Mouse (Mus musculus): ENCODE measurements around the gene Ccdc85b. TPM values are rescaled to one million over a fixed set of nuclear protein-coding genes. Genes with fewer than 3 reads are reported as not detected.

Gene Ccdc85b
- total and polyA plus RNA-seq, 3 experiments = 3.6 to 7.6 TPM; not detected in 1

DNA sequence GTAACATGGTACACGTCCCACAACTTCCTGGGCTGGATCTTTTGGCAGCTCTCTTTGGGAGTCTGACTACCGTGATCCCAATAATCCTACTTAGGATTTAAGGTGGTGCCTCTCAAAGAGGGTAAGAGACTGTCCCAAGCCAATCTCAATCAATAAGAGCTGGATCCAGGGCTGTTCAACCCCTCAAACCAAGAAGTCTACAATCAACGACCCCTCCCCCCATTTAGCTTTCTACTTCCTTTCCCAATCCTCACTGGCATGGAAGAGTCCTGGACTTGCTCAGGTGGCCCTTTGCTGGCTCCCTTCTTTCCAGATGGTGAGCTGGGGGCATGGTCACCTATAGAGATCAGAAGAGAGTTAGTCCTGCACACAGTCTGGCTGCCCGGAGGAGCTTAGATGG, 29.1 kb upstream of the Ccdc85b start:
- Histone ChIP-seq H3K36me3 (ENCODE audit: control insufficient read depth in 1 of 2, insufficient read depth in 2 of 2, low read length in 2 of 2) (peaks cover 0 to 3% of the 10 kb centered on the region in 2 experiments; a peak in 2 of 4 replicates), H3K9ac (ENCODE audit: control insufficient read depth, low read depth, low read length, poor library complexity, severe bottlenecking) (no peak overlapping the region; the same call in 1 of the 2 replicates)
- TF ChIP-seq ELF1 (IDR thresholded peaks at IDR 0.05; ENCODE audit: low read depth, low read length) (no peak), CHD2 (IDR thresholded peaks at IDR 0.05; ENCODE audit: low read length) (no peak), MEF2A (IDR thresholded peaks at IDR 0.05; ENCODE audit: extremely low read depth, insufficient replicate concordance, low read depth, low read length, poor library complexity, severe bottlenecking) (no peak), ZC3H11A (IDR thresholded peaks at IDR 0.05; ENCODE audit: low read depth, low read length) (no peak), RAD21 (IDR thresholded peaks at IDR 0.05; ENCODE audit: low read depth, low read length) (no peak), NELFE (IDR thresholded peaks at IDR 0.05; ENCODE audit: low read depth, low read length) (no peak), SMC3 (IDR thresholded peaks at IDR 0.05; ENCODE audit: low read depth, low read length) (no peak), ZNF384 (IDR thresholded peaks at IDR 0.05; ENCODE audit: low read depth, low read length) (no peak), CHD1 (IDR thresholded peaks at IDR 0.05; ENCODE audit: low read depth, low read length) (no peak)

DNA sequence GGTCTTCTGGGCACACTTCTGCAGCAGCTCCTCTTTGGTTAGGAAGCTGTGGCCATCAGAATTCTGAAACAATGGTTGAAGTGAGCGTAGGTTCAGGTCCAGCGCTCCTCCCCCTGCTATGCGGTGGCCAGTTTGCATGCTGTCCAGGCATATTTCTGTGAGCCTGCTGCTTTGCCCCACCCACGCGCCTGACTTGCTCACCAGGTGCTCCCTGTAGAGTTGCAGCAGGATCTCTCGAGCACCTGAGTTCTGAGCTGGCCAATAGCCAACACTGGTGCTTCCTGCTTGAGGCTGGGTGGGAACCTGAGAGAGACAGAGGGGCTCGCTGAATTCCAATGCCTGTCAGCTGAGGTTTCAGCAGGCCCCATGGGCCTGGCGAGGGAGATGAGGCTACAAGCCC, 28.6 kb upstream of the Ccdc85b start:
- Histone ChIP-seq H3K36me3 (ENCODE audit: control insufficient read depth in 1 of 2, insufficient read depth in 2 of 2, low read length in 2 of 2) (0 out of 4 replicates have a peak, but pooled peaks cover 0 to 2% of the 10 kb centered on the region in 2 experiments), H3K4me1 (ENCODE audit: control insufficient read depth in 1 of 2, insufficient read depth in 2 of 2, low read length in 2 of 2) (peaks cover 0 to 12% of the 10 kb centered on the region in 2 experiments; a peak in 2 of 4 replicates), H3K4me3 (ENCODE audit: control insufficient read depth in 1 of 2, insufficient read depth in 1 of 2, low read depth in 2 of 2, low read length in 2 of 2) (no peak overlapping the region), H3K27ac (ENCODE audit: control insufficient read depth, low read depth, low read length) (no peak overlapping the region), H3K9ac (ENCODE audit: control insufficient read depth, low read depth, low read length, poor library complexity, severe bottlenecking) (no peak overlapping the region), H3K79me2 (ENCODE audit: control insufficient read depth, insufficient read depth, low read length, poor library complexity) (peaks cover 11% of the 10 kb centered on the region), H3K27me3 (ENCODE audit: control insufficient read depth in 1 of 2, insufficient read depth in 2 of 2, low read length in 2 of 2) (no peaks in the 10 kb centered on the region), H3K9me3 (replicated peaks; ENCODE audit: insufficient read depth, low read length) (no peaks in the 10 kb centered on the region)
- no peak for TF ChIP-seq TBP (IDR thresholded peaks at IDR 0.05; ENCODE audit: low read depth, low read length)
- TF ChIP-seq POLR2AphosphoS5 (IDR thresholded peaks at IDR 0.05; ENCODE audit: borderline replicate concordance, low read depth, low read length) = no peak
- DNase-seq (ENCODE audit: low read depth, low spot score) = no peak

More for the DNA sequence above, 29.1 kb upstream of the Ccdc85b start:
- no peaks in the 10 kb centered on the region for H3K9me3 ChIP-seq (replicated peaks; ENCODE audit: insufficient read depth, low read length)
- no peak for DNase-seq (ENCODE audit: low read depth, low spot score)
- no peaks in the 10 kb centered on the region for H3K27me3 ChIP-seq (ENCODE audit: control insufficient read depth in 1 of 2, insufficient read depth in 2 of 2, low read length in 2 of 2)
- H3K79me2 ChIP-seq (ENCODE audit: control insufficient read depth, insufficient read depth, low read length, poor library complexity) = peaks cover 16% of the 10 kb centered on the region
- peaks cover 0 to 12% of the 10 kb centered on the region in 2 experiments; a peak in 2 of 4 replicates for H3K4me1 ChIP-seq (ENCODE audit: control insufficient read depth in 1 of 2, insufficient read depth in 2 of 2, low read length in 2 of 2)
- no peak overlapping the region for H3K27ac ChIP-seq (ENCODE audit: control insufficient read depth, low read depth, low read length)
- no peak overlapping the region for H3K4me3 ChIP-seq (ENCODE audit: control insufficient read depth in 1 of 2, insufficient read depth in 1 of 2, low read depth in 2 of 2, low read length in 2 of 2)

DNA sequence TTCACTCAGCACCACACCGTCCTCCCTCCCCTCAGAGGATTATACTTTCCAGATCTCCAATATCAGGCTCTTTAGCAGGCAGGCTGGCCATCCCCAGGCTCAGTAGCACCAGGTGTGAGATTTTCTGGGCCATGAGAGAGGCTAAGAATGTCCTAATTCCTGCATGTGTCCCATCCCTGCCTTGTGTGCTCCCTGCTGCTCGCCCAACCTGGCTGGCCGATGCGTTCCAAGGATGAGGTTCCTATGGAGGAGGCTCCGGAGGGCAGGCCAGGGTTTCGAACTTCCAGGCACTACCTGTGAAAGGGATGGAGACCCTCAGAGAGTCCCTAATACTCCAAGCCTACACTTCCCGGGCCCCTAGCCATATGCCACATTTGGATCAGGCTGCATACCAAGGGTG, 28.1 kb upstream of the Ccdc85b start:
- no peak for TF ChIP-seq CTCF (IDR thresholded peaks at IDR 0.05 in 2 of 3, conservative IDR thresholded peaks at IDR 0.05 in 1 of 3; ENCODE audit: control insufficient read depth in 1 of 3, insufficient read depth in 1 of 3, low read depth in 2 of 3, low read length in 3 of 3, poor library complexity in 1 of 3, severe bottlenecking in 1 of 3)
- no peak for TF ChIP-seq ZC3H11A (IDR thresholded peaks at IDR 0.05; ENCODE audit: low read depth, low read length)
- no peak for TF ChIP-seq POLR2AphosphoS2 (IDR thresholded peaks at IDR 0.05; ENCODE audit: low read length)
- TF ChIP-seq E2F4 (IDR thresholded peaks at IDR 0.05; ENCODE audit: borderline replicate concordance, low read depth, low read length) = no peak
- no peak for TF ChIP-seq JUND (IDR thresholded peaks at IDR 0.05; ENCODE audit: low read depth, low read length)
- TF ChIP-seq TAL1 (IDR thresholded peaks at IDR 0.05; ENCODE audit: low read length) = no peak
- TF ChIP-seq MXI1 (IDR thresholded peaks at IDR 0.05; ENCODE audit: low read depth, low read length) = no peak
- H3K4me3 ChIP-seq (ENCODE audit: control insufficient read depth in 1 of 2, insufficient read depth in 1 of 2, low read depth in 2 of 2, low read length in 2 of 2) = no peak overlapping the region
- no peaks in the 10 kb centered on the region for H3K9me3 ChIP-seq (replicated peaks; ENCODE audit: insufficient read depth, low read length)
- H3K4me1 ChIP-seq (ENCODE audit: control insufficient read depth in 1 of 2, insufficient read depth in 2 of 2, low read length in 2 of 2) = peaks cover 0 to 12% of the 10 kb centered on the region in 2 experiments; a peak in 2 of 4 replicates
- H3K27ac ChIP-seq (ENCODE audit: control insufficient read depth, low read depth, low read length) = no peak overlapping the region
- no peaks in the 10 kb centered on the region for H3K27me3 ChIP-seq (ENCODE audit: control insufficient read depth in 1 of 2, insufficient read depth in 2 of 2, low read length in 2 of 2)
- 0 out of 4 replicates have a peak, but pooled peaks cover 0 to 2% of the 10 kb centered on the region in 2 experiments for H3K36me3 ChIP-seq (ENCODE audit: control insufficient read depth in 1 of 2, insufficient read depth in 2 of 2, low read length in 2 of 2)
- peaks cover 7% of the 10 kb centered on the region for H3K79me2 ChIP-seq (ENCODE audit: control insufficient read depth, insufficient read depth, low read length, poor library complexity)
- H3K9ac ChIP-seq (ENCODE audit: control insufficient read depth, low read depth, low read length, poor library complexity, severe bottlenecking) = no peak overlapping the region
- DNase-seq (ENCODE audit: low read depth, low spot score) = no peak

Data from MEL (cell line).